Mouse (Mus musculus) erythroblast, embryonic 14.5 days (primary cell): ENCODE data around the gene Ptgdr.

Experiments used
- GATA1 ChIP-seq: IDR thresholded peaks from 2 replicates; pipeline ENCODE4 v1.6.1; 2012; ENCODE audit warnings: low read length, inconsistent platforms, mixed read lengths
- TAL1 ChIP-seq: IDR thresholded peaks from 3 replicates; pipeline ENCODE4 v1.6.1; 2012; ENCODE audit warnings: low read length, inconsistent platforms, mixed read lengths

- TF ChIP-seq TAL1 (no peak), GATA1 (no peak)
These were observed 10.5 kb upstream of the Ptgdr start for GRCm38 (mm10) chr14:44869686-44870085.
